9 mouse cellular contexts compared by ENCODE assay signal in the genomic region with DNA sequence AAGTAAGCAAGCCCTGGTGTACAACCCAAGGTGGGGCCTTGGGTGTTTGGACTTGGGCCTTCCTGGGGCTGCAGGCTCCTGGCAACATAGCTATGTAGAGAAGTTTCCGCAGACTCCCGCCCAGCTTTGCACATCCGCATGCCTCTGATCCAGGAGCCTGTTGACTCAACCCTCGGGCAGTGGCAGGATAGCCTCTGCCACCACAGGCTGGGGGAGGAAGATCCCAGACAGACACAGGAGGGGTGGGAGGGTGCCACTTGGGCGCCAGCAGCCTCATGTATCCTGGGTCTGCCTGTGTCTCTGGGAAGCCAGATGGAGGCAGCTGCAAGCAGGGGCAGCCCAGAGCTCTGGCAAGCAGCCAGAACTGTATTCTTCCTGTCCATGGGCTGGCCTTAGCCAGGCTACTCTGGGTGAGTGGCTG. TPM values are rescaled to one million over a fixed set of nuclear protein-coding genes. Genes with fewer than 3 reads are reported as not detected.
DNase-seq lines count a peak whose midpoint lies in the region; ATAC-seq lines count a peak whose summit lies in the region.
"Had no signal": no experiment of that assay in that cellular context is flagged by ENCODE, and none has a peak within 500 bp of the region (broad histone marks: within the 10 kb centered on the region; RNA-seq: fewer than 3 reads in every experiment).

No protein-coding gene starts in this region.

- H3K9ac ChIP-seq in heart, embryonic 14.5 days (ENCODE audit: low read length): peak overlapping the region; percentile 47; the same call in 1 of the 2 replicates
- H3K9ac ChIP-seq in stomach, embryonic 14.5 days (replicated peaks; ENCODE audit: low read depth, low read length): no peak overlapping the region

- peak overlapping the region; percentile 51 to 67 for H3K27ac ChIP-seq in heart, embryonic 14.5 days (replicated peaks in 1 of 2; ENCODE audit: control insufficient read depth in 1 of 2, insufficient read depth in 1 of 2, low read depth in 2 of 2, low read length in 2 of 2)
- H3K27ac ChIP-seq in stomach, embryonic 14.5 days (ENCODE audit: low read length): peak overlapping the region; percentile 80

- H3K27me3 ChIP-seq in heart, embryonic 14.5 days (ENCODE audit: control insufficient read depth, insufficient read depth, low read length): no peaks in the 10 kb centered on the region
- no peaks in the 10 kb centered on the region for H3K27me3 ChIP-seq in stomach, embryonic 14.5 days (ENCODE audit: control insufficient read depth, insufficient read depth, low read length)

- H3K9me3 ChIP-seq in heart, embryonic 14.5 days (ENCODE audit: control insufficient read depth, low read length): no peaks in the 10 kb centered on the region
- no peaks in the 10 kb centered on the region for H3K9me3 ChIP-seq in stomach, embryonic 14.5 days (ENCODE audit: control insufficient read depth, low read depth, low read length)

- peak; percentile 80 for DNase-seq in left cerebral cortex, postnatal 4 days
- no peak for DNase-seq in left cerebral cortex, adult 11 months (ENCODE audit: low spot score)
- peak; percentile 77 for DNase-seq in adrenal gland, postnatal 14 days
- DNase-seq in kidney, postnatal 10 days: peak; percentile 90
- DNase-seq in frontal cortex, postnatal 14 days (ENCODE audit: low spot score in 2 of 2): no peak
- DNase-seq in layer of hippocampus, postnatal 25 days (ENCODE audit: extremely low spot score in 1 of 2, low spot score in 1 of 2): no peak

- H3K4me2 ChIP-seq in heart, embryonic 14.5 days (ENCODE audit: low read length): 0 out of 2 replicates have a peak overlapping the region, but pooled peaks have one; percentile 17
- H3K4me2 ChIP-seq in stomach, embryonic 14.5 days (replicated peaks; ENCODE audit: low read depth, low read length): 0 out of 2 replicates have a peak overlapping the region, but pooled peaks have one; percentile 2

- intact Hi-C loops in left cerebral cortex, postnatal 4 days (cut with DNase I): no loop called here

- peaks cover 26% of the 10 kb centered on the region for H3K36me3 ChIP-seq in heart, embryonic 14.5 days (ENCODE audit: control insufficient read depth, insufficient read depth, low read length)
- H3K36me3 ChIP-seq in stomach, embryonic 14.5 days (ENCODE audit: control insufficient read depth, insufficient read depth, low read length): peaks cover 19% of the 10 kb centered on the region

- no peak for ATAC-seq in heart, embryonic 14.5 days (ENCODE audit: insufficient number of reproducible peaks, insufficient read depth, low FRiP score, low read depth)
- peak; percentile 38 for ATAC-seq in stomach, embryonic 14.5 days (ENCODE audit: insufficient number of reproducible peaks, insufficient read depth, low FRiP score, low read depth)

- peaks cover 53 to 59% of the 10 kb centered on the region in 2 experiments for H3K4me1 ChIP-seq in heart, embryonic 14.5 days (ENCODE audit: control insufficient read depth in 2 of 2, insufficient read depth in 2 of 2, low read length in 2 of 2)
- H3K4me1 ChIP-seq in stomach, embryonic 14.5 days (ENCODE audit: control insufficient read depth, insufficient read depth, low read length): peaks cover 58% of the 10 kb centered on the region

- no peak overlapping the region for H3K4me3 ChIP-seq in heart, embryonic 14.5 days (ENCODE audit: control insufficient read depth in 1 of 2, insufficient read depth in 1 of 2, low read depth in 1 of 2, low read length in 2 of 2)
- no peak overlapping the region for H3K4me3 ChIP-seq in stomach, embryonic 14.5 days (ENCODE audit: low read depth, low read length)

- WGBS in heart, embryonic 14.5 days: 28% methylated on average over 5 of the region's 5 CpGs
- 31% methylated on average over 5 of the region's 5 CpGs for WGBS in stomach, embryonic 14.5 days

RNA-seq across cellular contexts. Expression of a gene that starts 3.6 kb away (rescaled TPM):
- 1 to 10 TPM; 6.2 to 6.7 TPM for total RNA-seq in left cerebral cortex, postnatal 4 days (2021)
- 10.9 and 11.2 TPM in 2 replicates for total RNA-seq in adrenal gland, postnatal 14 days (2021)
- polyA plus RNA-seq in heart, embryonic 14.5 days (2014; fragmentation: Nextera tagmentation; extraction: Ambion mirVana): 6.9 and 7.4 TPM in 2 replicates
- 16.1 and 17.0 TPM in 2 replicates for polyA plus RNA-seq in stomach, embryonic 14.5 days (2014; fragmentation: Nextera tagmentation; extraction: Ambion mirVana)
- 10 to 100 TPM; 28.9 to 31.4 TPM for total RNA-seq in layer of hippocampus, postnatal 25 days (2021)

RNA-seq across cellular contexts. Expression of a gene that starts 38.8 kb away (rescaled TPM):
- total RNA-seq in left cerebral cortex, postnatal 4 days (2021): 10 to 100 TPM; 53.9 to 59.5 TPM
- 2.7 and 3.9 TPM in 2 replicates for total RNA-seq in adrenal gland, postnatal 14 days (2021)
- 0.19 TPM in 1 of 2 replicates, not detected in the other for polyA plus RNA-seq in heart, embryonic 14.5 days (2014; fragmentation: Nextera tagmentation; extraction: Ambion mirVana)
- polyA plus RNA-seq in stomach, embryonic 14.5 days (2014; fragmentation: Nextera tagmentation; extraction: Ambion mirVana): 0.14 and 0.17 TPM in 2 replicates
- total RNA-seq in layer of hippocampus, postnatal 25 days (2021): 100 to 1,000 TPM in 1 of 2 experiments, 10 to 100 TPM in 1; 92.1 to 104 TPM
- total RNA-seq: neutrophil, adult 5-6 weeks had no signal

RNA-seq across cellular contexts. Expression of a gene that starts 39.1 kb away (rescaled TPM):
- 1 to 10 TPM; 5.4 to 6.5 TPM for total RNA-seq in left cerebral cortex, postnatal 4 days (2021)
- total RNA-seq in adrenal gland, postnatal 14 days (2021): 3.8 and 3.9 TPM in 2 replicates
- polyA plus RNA-seq in heart, embryonic 14.5 days (2014; fragmentation: Nextera tagmentation; extraction: Ambion mirVana): 2.7 and 4.8 TPM in 2 replicates
- polyA plus RNA-seq in stomach, embryonic 14.5 days (2014; fragmentation: Nextera tagmentation; extraction: Ambion mirVana): 4.9 and 6.6 TPM in 2 replicates
- total RNA-seq in layer of hippocampus, postnatal 25 days (2021): 1 to 10 TPM; 6.1 to 6.8 TPM

Comparison
In these comparisons a context has a peak if more than half of its experiments do, and no peak if none do; other contexts are left out.
1. DNase-seq: peak in left cerebral cortex, postnatal 4 days (single experiment), adrenal gland, postnatal 14 days (single experiment) and kidney, postnatal 10 days (single experiment); none in left cerebral cortex, adult 11 months (single experiment), frontal cortex, postnatal 14 days (0 of 2) and layer of hippocampus, postnatal 25 days (0 of 2).
2. RNA of a gene that starts 38.8 kb away (total RNA-seq): 92.1 to 104 TPM in layer of hippocampus, postnatal 25 days and 53.9 to 59.5 TPM in left cerebral cortex, postnatal 4 days; 2.7 to 3.9 TPM in adrenal gland, postnatal 14 days; every median in the first group is over 10 times any median in the second.